Mouse (Mus musculus) G1E-ER4 (cell line): Measurements from ENCODE around the gene Tlx2. TPM values are rescaled to one million over a fixed set of nuclear protein-coding genes. Genes with fewer than 3 reads are reported as not detected.

ENCODE experiments used
- GATA1 ChIP-seq: IDR thresholded peaks from one replicate; pipeline ENCODE4 v1.8.0; 2012; ENCODE audit warnings: low read length, inconsistent platforms
- polyA plus RNA-seq: library from polyadenylated mRNA; stranded (reverse); fragments of >175 nt; gene quantifications from 2 replicates; pipeline ENCODE4 v1.2.3, GENCODE M21; 2012

Tlx2 gene
- polyA plus RNA-seq, 1 experiment: not detected

GRCm38 (mm10) chr6:83023008-83023407, 47.1 kb downstream of the Tlx2 start:
- no peak for TF ChIP-seq GATA1

GRCm38 (mm10) chr6:83020836-83021593, 49.1 kb downstream of the Tlx2 start:
- TF ChIP-seq GATA1: no peak

- no peak for TF ChIP-seq GATA1
Observed at GRCm38 (mm10) chr6:83020121-83020520, 50.0 kb downstream of the Tlx2 start.

GRCm38 (mm10) chr6:83019044-83019443, 51.0 kb downstream of the Tlx2 start:
- TF ChIP-seq GATA1: no peak

Other genes starting within 250 kb of the Tlx2 start
- gene Sema4f, start 130.5 kb downstream of the Tlx2 start, polyA plus RNA-seq: not detected in 2 replicates
- 2.1 and 3.4 TPM in 2 replicates for gene M1ap, start 123.4 kb downstream of the Tlx2 start, polyA plus RNA-seq
- 128 and 144 TPM in 2 replicates for gene Dok1, start 36.8 kb downstream of the Tlx2 start, polyA plus RNA-seq
- gene Loxl3, start 36.1 kb downstream of the Tlx2 start, polyA plus RNA-seq: 0.30 and 0.32 TPM in 2 replicates
- 1,009 and 1,196 TPM in 2 replicates for gene Aup1, start 15.8 kb downstream of the Tlx2 start, polyA plus RNA-seq
- 86.7 and 110 TPM in 2 replicates for gene Htra2, start 15.0 kb downstream of the Tlx2 start, polyA plus RNA-seq
- 0.85 and 1.5 TPM in 2 replicates for gene Dqx1, start 12.4 kb downstream of the Tlx2 start, polyA plus RNA-seq
- 8.6 and 10.8 TPM in 2 replicates for gene Pcgf1, start 7.6 kb upstream of the Tlx2 start, polyA plus RNA-seq
- gene Lbx2, start 16.1 kb upstream of the Tlx2 start, polyA plus RNA-seq: 0.10 and 0.13 TPM in 2 replicates
- gene Ccdc142, start 31.3 kb upstream of the Tlx2 start, polyA plus RNA-seq: 12.9 and 13.9 TPM in 2 replicates
- 5.2 and 7.2 TPM in 2 replicates for gene Gm42688, start 31.3 kb upstream of the Tlx2 start, polyA plus RNA-seq
- 69.5 and 81.4 TPM in 2 replicates for gene Mrpl53, start 38.7 kb upstream of the Tlx2 start, polyA plus RNA-seq
- 163 and 176 TPM in 2 replicates for gene Mogs, start 45.2 kb upstream of the Tlx2 start, polyA plus RNA-seq
- gene Wbp1, start 51.3 kb upstream of the Tlx2 start, polyA plus RNA-seq: 47.0 and 70.0 TPM in 2 replicates
- 158 and 217 TPM in 2 replicates for gene Ino80b, start 55.1 kb upstream of the Tlx2 start, polyA plus RNA-seq
- 13.1 and 20.1 TPM in 2 replicates for gene Rtkn, start 65.2 kb upstream of the Tlx2 start, polyA plus RNA-seq
- not detected in 2 replicates for gene Wdr54, start 86.1 kb upstream of the Tlx2 start, polyA plus RNA-seq
- not detected in 2 replicates for gene 1700003E16Rik, start 86.1 kb upstream of the Tlx2 start, polyA plus RNA-seq
- 307 and 323 TPM in 2 replicates for gene Dctn1, start 95.6 kb upstream of the Tlx2 start, polyA plus RNA-seq
- not detected in 2 replicates for gene Slc4a5, start 149.5 kb upstream of the Tlx2 start, polyA plus RNA-seq